Mouse (Mus musculus) MEL (cell line): ENCODE measurements around the gene Ccdc144b. TPM values are rescaled to one million over a fixed set of nuclear protein-coding genes. Genes with fewer than 3 reads are reported as not detected.

Source experiments
- DNase-seq: peaks from one replicate; pipeline ENCODE4 v3.0.0; 2011; ENCODE audit warnings: low read depth, low spot score
- H3K27ac ChIP-seq: 2 replicates; pipeline ENCODE4 v1.5.1; 2012; ENCODE audit warnings: low read depth, mild to moderate bottlenecking, control low read depth, low read length, moderate library complexity; ENCODE audit not compliant: control insufficient read depth
- H3K27me3 ChIP-seq, 2 experiments: fragments of 150-350 bp in 1 of 2; sonication (generic) in 1 of 2; 2 replicates each; pipeline ENCODE4 v1.6.1; 2012; ENCODE audit warnings: low read length in 2 of 2, mild to moderate bottlenecking in 2 of 2, improper control_type of control experiment in 1 of 2, moderate library complexity in 1 of 2; ENCODE audit not compliant: insufficient read depth in 2 of 2, control insufficient read depth in 1 of 2
- H3K36me3 ChIP-seq, 2 experiments: 2 replicates each; pipeline ENCODE4 v1.6.1; 2012 to 2014; ENCODE audit warnings: low read length in 2 of 2, improper control_type of control experiment in 1 of 2, inconsistent platforms in 1 of 2, mild to moderate bottlenecking in 1 of 2; ENCODE audit not compliant: insufficient read depth in 2 of 2, control insufficient read depth in 1 of 2
- H3K4me1 ChIP-seq, 2 experiments: fragments of 150-350 bp in 1 of 2; sonication (generic) in 1 of 2; 2 replicates each; pipeline ENCODE4 v1.6.1; 2012; ENCODE audit warnings: low read length in 2 of 2, improper control_type of control experiment in 1 of 2, mild to moderate bottlenecking in 1 of 2; ENCODE audit not compliant: insufficient read depth in 2 of 2, control insufficient read depth in 1 of 2
- H3K4me3 ChIP-seq, 2 experiments: fragments of 150-350 bp in 1 of 2; sonication (generic) in 1 of 2; 2 replicates each; pipeline ENCODE4 v1.5.1; 2012; ENCODE audit warnings: low read depth in 2 of 2, low read length in 2 of 2, mild to moderate bottlenecking in 2 of 2, moderate library complexity in 2 of 2, control low read depth in 1 of 2, improper control_type of control experiment in 1 of 2; ENCODE audit not compliant: control insufficient read depth in 1 of 2, insufficient read depth in 1 of 2
- H3K79me2 ChIP-seq: 2 replicates; pipeline ENCODE4 v1.6.1; 2012; ENCODE audit warnings: mild to moderate bottlenecking, low read length, moderate library complexity; ENCODE audit not compliant: control insufficient read depth, poor library complexity, insufficient read depth
- H3K9ac ChIP-seq: 2 replicates; pipeline ENCODE4 v1.6.1; 2012; ENCODE audit warnings: low read depth, mild to moderate bottlenecking, control low read depth, low read length, moderate library complexity; ENCODE audit not compliant: control insufficient read depth, poor library complexity, severe bottlenecking
- H3K9me3 ChIP-seq: fragments of 150-350 bp; sonication (generic); replicated peaks from 2 replicates; pipeline ENCODE4 v1.6.1; 2012; ENCODE audit warnings: mild to moderate bottlenecking, low read length, improper control_type of control experiment, moderate library complexity; ENCODE audit not compliant: insufficient read depth
- BHLHE40 ChIP-seq: IDR thresholded peaks from 2 replicates; pipeline ENCODE4 v1.6.1; 2012; ENCODE audit warnings: low read depth, mild to moderate bottlenecking, inconsistent platforms, low read length, improper control_type of control experiment, borderline replicate concordance
- CHD2 ChIP-seq: IDR thresholded peaks from 2 replicates; pipeline ENCODE4 v1.6.1; 2011; ENCODE audit warnings: low read length, improper control_type of control experiment
- CTCF ChIP-seq, 3 experiments: IDR thresholded peaks in 2 of 3; conservative IDR thresholded peaks in 1 of 3; 2 replicates each; pipeline ENCODE4 v1.5.1; 2011 to 2012; ENCODE audit warnings: low read length in 3 of 3, low read depth in 2 of 3, mild to moderate bottlenecking in 2 of 3, improper control_type of control experiment in 1 of 3, inconsistent platforms in 1 of 3, mixed read lengths in 1 of 3, moderate library complexity in 1 of 3; ENCODE audit not compliant: control insufficient read depth in 1 of 3, insufficient read depth in 1 of 3, poor library complexity in 1 of 3, severe bottlenecking in 1 of 3
- EP300 ChIP-seq, 2 experiments: IDR thresholded peaks; 2 replicates each; pipeline ENCODE4 v1.6.1; 2011; ENCODE audit warnings: improper control_type of control experiment in 2 of 2, low read length in 2 of 2, low read depth in 1 of 2, mild to moderate bottlenecking in 1 of 2
- ETS1 ChIP-seq: IDR thresholded peaks from 2 replicates; pipeline ENCODE4 v1.6.1; 2012; ENCODE audit warnings: low read depth, mild to moderate bottlenecking, inconsistent platforms, low read length, improper control_type of control experiment, moderate library complexity
- GABPA ChIP-seq: IDR thresholded peaks from 2 replicates; pipeline ENCODE4 v1.6.1; 2012; ENCODE audit warnings: low read depth, mild to moderate bottlenecking, inconsistent platforms, low read length, improper control_type of control experiment, moderate library complexity
- GATA1 ChIP-seq: IDR thresholded peaks from 2 replicates; pipeline ENCODE4 v1.6.1; 2011; ENCODE audit warnings: low read depth, low read length, improper control_type of control experiment
- HCFC1 ChIP-seq: IDR thresholded peaks from 2 replicates; pipeline ENCODE4 v1.6.1; 2012; ENCODE audit warnings: low read depth, mild to moderate bottlenecking, inconsistent platforms, low read length, improper control_type of control experiment, moderate library complexity
- JUND ChIP-seq: IDR thresholded peaks from 2 replicates; pipeline ENCODE4 v1.6.1; 2011; ENCODE audit warnings: low read depth, mild to moderate bottlenecking, improper control_type of control experiment, low read length
- KAT2A ChIP-seq: conservative IDR thresholded peaks from 2 replicates; pipeline ENCODE4 v1.6.1; 2012; ENCODE audit warnings: low read depth, low read length, improper control_type of control experiment, inconsistent platforms
- MAFK ChIP-seq: IDR thresholded peaks from 2 replicates; pipeline ENCODE4 v1.6.1; 2011; ENCODE audit warnings: low read depth, mild to moderate bottlenecking, low read length, improper control_type of control experiment, borderline replicate concordance
- MAX ChIP-seq: IDR thresholded peaks from 2 replicates; pipeline ENCODE4 v1.6.1; 2011; ENCODE audit warnings: low read length, improper control_type of control experiment
- MAZ ChIP-seq: IDR thresholded peaks from 2 replicates; pipeline ENCODE4 v1.6.1; 2012; ENCODE audit warnings: low read depth, mild to moderate bottlenecking, inconsistent platforms, low read length, improper control_type of control experiment
- MEF2A ChIP-seq: IDR thresholded peaks from 2 replicates; pipeline ENCODE4 v1.6.1; 2014; ENCODE audit warnings: low read depth, mild to moderate bottlenecking, inconsistent platforms, low read length, improper control_type of control experiment; ENCODE audit not compliant: poor library complexity, insufficient replicate concordance, severe bottlenecking; ENCODE audit errors: extremely low read depth
- MXI1 ChIP-seq: IDR thresholded peaks from 2 replicates; pipeline ENCODE4 v1.6.1; 2011; ENCODE audit warnings: mild to moderate bottlenecking, low read depth, low read length, improper control_type of control experiment
- MYB ChIP-seq: IDR thresholded peaks from 2 replicates; pipeline ENCODE4 v1.6.1; 2011; ENCODE audit warnings: mild to moderate bottlenecking, low read depth, low read length, improper control_type of control experiment
- MYC ChIP-seq: IDR thresholded peaks from 2 replicates; pipeline ENCODE4 v1.6.1; 2011; ENCODE audit warnings: low read depth, mild to moderate bottlenecking, low read length, improper control_type of control experiment, moderate library complexity
- NELFE ChIP-seq: IDR thresholded peaks from 2 replicates; pipeline ENCODE4 v1.6.1; 2011; ENCODE audit warnings: low read depth, low read length, improper control_type of control experiment
- POLR2AphosphoS2 ChIP-seq: IDR thresholded peaks from 2 replicates; pipeline ENCODE4 v1.6.1; 2011; ENCODE audit warnings: low read length, improper control_type of control experiment
- RCOR1 ChIP-seq: IDR thresholded peaks from 2 replicates; pipeline ENCODE4 v1.6.1; 2012; ENCODE audit warnings: low read depth, mild to moderate bottlenecking, inconsistent platforms, low read length, improper control_type of control experiment
- SIN3A ChIP-seq: IDR thresholded peaks from 2 replicates; pipeline ENCODE4 v1.6.1; 2012; ENCODE audit warnings: low read length, improper control_type of control experiment, inconsistent platforms
- SMC3 ChIP-seq: IDR thresholded peaks from 2 replicates; pipeline ENCODE4 v1.6.1; 2011; ENCODE audit warnings: low read depth, low read length, improper control_type of control experiment
- TBP ChIP-seq: IDR thresholded peaks from 2 replicates; pipeline ENCODE4 v1.8.0; 2011; ENCODE audit warnings: low read depth, low read length, improper control_type of control experiment
- TCF12 ChIP-seq: IDR thresholded peaks from 2 replicates; pipeline ENCODE4 v1.6.1; 2014; ENCODE audit warnings: low read depth, mild to moderate bottlenecking, inconsistent platforms, low read length, improper control_type of control experiment, moderate library complexity
- USF1 ChIP-seq: IDR thresholded peaks from 2 replicates; pipeline ENCODE4 v1.6.1; 2014; ENCODE audit warnings: low read depth, mild to moderate bottlenecking, inconsistent platforms, low read length, improper control_type of control experiment, moderate library complexity
- USF2 ChIP-seq, 2 experiments: IDR thresholded peaks; 2 replicates each; pipeline ENCODE4 v1.6.1; 2011 to 2012; ENCODE audit warnings: improper control_type of control experiment in 2 of 2, low read length in 2 of 2, borderline replicate concordance in 1 of 2, inconsistent platforms in 1 of 2, low read depth in 1 of 2, mild to moderate bottlenecking in 1 of 2; ENCODE audit not compliant: insufficient read depth in 1 of 2
- ZC3H11A ChIP-seq: IDR thresholded peaks from 2 replicates; pipeline ENCODE4 v1.6.1; 2012; ENCODE audit warnings: low read depth, mild to moderate bottlenecking, inconsistent platforms, low read length, improper control_type of control experiment
- ZKSCAN1 ChIP-seq: IDR thresholded peaks from 2 replicates; pipeline ENCODE4 v1.6.1; 2012; ENCODE audit warnings: low read depth, mild to moderate bottlenecking, inconsistent platforms, low read length, improper control_type of control experiment, moderate library complexity
- ZNF384 ChIP-seq: IDR thresholded peaks from 2 replicates; pipeline ENCODE4 v1.6.1; 2012; ENCODE audit warnings: low read depth, mild to moderate bottlenecking, inconsistent platforms, low read length, improper control_type of control experiment
- polyA plus RNA-seq, 2 experiments: library from polyadenylated mRNA; stranded (reverse) in 1 of 2; unstranded in 1 of 2; fragments of >175 nt in 1 of 2; fragments of >200 nt in 1 of 2; gene quantifications; 2 replicates each; pipeline versions ENCODE4 v1.2.1 to v1.2.4; 2012; ENCODE audit warnings: low replicate concordance in 2 of 2, low read depth in 1 of 2; ENCODE audit not compliant: insufficient read length in 2 of 2, insufficient read depth in 1 of 2, missing spikeins in 1 of 2
- total RNA-seq: library from RNA; depleted of rRNA; stranded (reverse); fragments of 300-350 nt; gene quantifications from 2 replicates; pipeline ENCODE4 v1.2.3, GENCODE M21; 2012

Ccdc144b gene
- total and polyA plus RNA-seq, 3 experiments, result not detected

GRCm38 (mm10) chr3:35966493-35966892 is 86.9 kb downstream of the Ccdc144b start:
- Histone ChIP-seq H3K4me1 (peaks cover 17 to 20% of the 10 kb centered on the region in 2 experiments), H3K4me3 (no peak overlapping the region)
- TF ChIP-seq CTCF (IDR thresholded peaks at IDR 0.05 in 2 of 3, conservative IDR thresholded peaks at IDR 0.05 in 1 of 3; ENCODE audit: control insufficient read depth in 1 of 3, insufficient read depth in 1 of 3, low read depth in 2 of 3, low read length in 3 of 3, poor library complexity in 1 of 3, severe bottlenecking in 1 of 3) (no peak), KAT2A (no peak), MAX (peak; percentile 35; the same call in 1 of the 2 replicates), POLR2AphosphoS2 (no peak), MEF2A (0 out of 2 replicates have a peak, but pooled peaks have one; percentile 51), GABPA (no peak), TBP (peak; percentile 53), GATA1 (no peak), ZNF384 (peak; percentile 21; the same call in 1 of the 2 replicates), CHD2 (no peak), ZKSCAN1 (no peak), MAFK (no peak), TCF12 (peak; percentile 52), MYC (0 out of 2 replicates have a peak, but pooled peaks have one; percentile 29), NELFE (no peak), ZC3H11A (no peak), SMC3 (no peak), MAZ (no peak), MXI1 (peak; percentile 42; the same call in 1 of the 2 replicates), HCFC1 (no peak), USF1 (no peak), MYB (peak; percentile 73), JUND (no peak), EP300 (IDR thresholded peaks at IDR 0.05; ENCODE audit: low read depth in 1 of 2, low read length in 2 of 2) (peak; percentile 82 to 83), BHLHE40 (no peak), RCOR1 (0 out of 2 replicates have a peak, but pooled peaks have one; percentile 34), ETS1 (peak; percentile 79), USF2 (IDR thresholded peaks at IDR 0.05; ENCODE audit: borderline replicate concordance in 1 of 2, insufficient read depth in 1 of 2, low read depth in 1 of 2, low read length in 2 of 2) (no peak), SIN3A (peak; percentile 70)
- TF ChIP-seq, all 39 proteins: peak for 12
- peaks cover 0 to 26% of the 10 kb centered on the region in 2 experiments; a peak in 2 of 4 replicates for H3K36me3 ChIP-seq
- DNase-seq, result peak; percentile 82
- no peaks in the 10 kb centered on the region for H3K9me3 ChIP-seq
- H3K79me2 ChIP-seq, result no peaks in the 10 kb centered on the region
- no peak overlapping the region for H3K9ac ChIP-seq
- no peaks in the 10 kb centered on the region for H3K27me3 ChIP-seq
- H3K27ac ChIP-seq, result peak overlapping the region; percentile 88
